In the genomic region with DNA sequence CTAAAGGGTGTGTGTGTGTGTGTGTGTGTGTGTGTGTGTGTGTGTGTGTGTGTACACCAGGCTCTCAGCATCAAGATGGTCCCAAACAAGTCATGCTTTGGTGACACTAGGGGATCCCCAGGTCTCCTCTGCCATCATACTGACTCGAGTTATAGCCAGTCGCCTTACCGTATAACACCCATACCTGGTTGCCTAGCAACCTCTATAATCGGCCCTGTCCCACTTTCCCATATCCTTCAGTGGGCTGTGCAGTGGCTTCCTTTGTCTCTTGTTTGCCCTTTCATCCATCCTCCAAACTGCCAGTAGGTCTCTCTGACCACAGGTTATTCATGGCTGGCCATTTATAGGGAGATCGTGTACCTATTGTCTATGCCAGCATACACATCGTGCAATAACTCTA, we compare ENCODE assay signal across 28 mouse cellular contexts. TPM values are rescaled to one million over a fixed set of nuclear protein-coding genes. Genes with fewer than 3 reads are reported as not detected.
"Had no signal": no experiment of that assay in that cellular context is flagged by ENCODE, and none has a peak within 500 bp of the region (broad histone marks: within the 10 kb centered on the region; RNA-seq: fewer than 3 reads in every experiment).

No protein-coding gene starts in this region.

- H3K27me3 ChIP-seq: limb, embryonic 15.5 days; liver, embryonic 12.5 days; midbrain, embryonic 12.5 days had no signal

- H3K9ac ChIP-seq: limb, embryonic 15.5 days; liver, embryonic 12.5 days; liver, embryonic 14.5 days; lung, embryonic 14.5 days; midbrain, embryonic 12.5 days had no signal

- ATAC-seq: liver, embryonic 12.5 days had no signal

- H3K4me3 ChIP-seq: limb, embryonic 15.5 days; liver, embryonic 12.5 days; midbrain, embryonic 12.5 days had no signal

- H3K27ac ChIP-seq: limb, embryonic 15.5 days; liver, embryonic 12.5 days; liver, embryonic 14.5 days; midbrain, embryonic 12.5 days had no signal

- H3K4me2 ChIP-seq: limb, embryonic 15.5 days; liver, embryonic 12.5 days; lung, embryonic 14.5 days; midbrain, embryonic 12.5 days had no signal

- DNase-seq: lung, adult 18-20 months; lung, embryonic 14.5 days; lung, postnatal 10 days; lung, postnatal 4 days; retina, postnatal 1 day; right cerebral cortex, adult 18-20 months; right cerebral cortex, postnatal 25 days; right cerebral cortex, postnatal 4 days; spleen, adult 18-20 months; thymus, adult 18-20 months; thymus, postnatal 14 days; thymus, postnatal 36 days had no signal

- H3K4me1 ChIP-seq: limb, embryonic 15.5 days had no signal

- H3K9me3 ChIP-seq: limb, embryonic 15.5 days; liver, embryonic 12.5 days; midbrain, embryonic 12.5 days had no signal

RNA-seq across cellular contexts. Expression of gene Gm10577, which starts 19.4 kb away (rescaled TPM):
- total RNA-seq: liver, adult 2 months; megakaryocyte, adult 5-6 weeks; megakaryocyte-erythroid progenitor cell, adult 5-6 weeks; monocyte, adult 5-6 weeks; neutrophil, adult 5-6 weeks had no signal
- polyA plus RNA-seq: limb, embryonic 15.5 days; liver, adult 2 months; liver, embryonic 12.5 days; liver, embryonic 14.5 days; liver, embryonic 16.5 days; lung, embryonic 14.5 days; lung, embryonic 16.5 days; midbrain, embryonic 12.5 days; neural tube, embryonic 11.5 days; small intestine, adult 2 months; stomach, embryonic 14.5 days; stomach, embryonic 16.5 days; thymus, postnatal 0 days had no signal
